Mouse (Mus musculus) limb, embryonic 15.5 days (tissue): Measurements from ENCODE around the gene Hspa8. TPM values are rescaled to one million over a fixed set of nuclear protein-coding genes. Genes with fewer than 3 reads are reported as not detected.
"Not testable (repeated sequence)": the region's sequence is repeated elsewhere in the genome, so short reads cannot be mapped to it uniquely, and the experiment has no call there.

Experiments
- ATAC-seq: fragments of 200-750 bp; cut with Nextera tagmentation; 2 replicates; pipeline ENCODE4 v1.8.0; 2017; ENCODE audit warnings: low read depth, moderate TSS enrichment; ENCODE audit not compliant: insufficient number of reproducible peaks, low FRiP score, low TSS enrichment
- H3K27ac ChIP-seq: fragments of 300-500 bp; sonication (generic); 2 replicates; pipeline ENCODE4 v1.5.1; 2015; ENCODE audit warnings: moderate library complexity, mild to moderate bottlenecking, inconsistent platforms
- H3K27me3 ChIP-seq: fragments of 300-500 bp; sonication (generic); 2 replicates; pipeline ENCODE4 v1.6.1; 2015; ENCODE audit warnings: inconsistent platforms
- H3K36me3 ChIP-seq: fragments of 300-500 bp; sonication (generic); 2 replicates; pipeline ENCODE4 v1.6.1; 2015; ENCODE audit warnings: inconsistent platforms
- H3K4me1 ChIP-seq: fragments of 300-500 bp; sonication (generic); 2 replicates; pipeline ENCODE4 v1.6.1; 2015; ENCODE audit warnings: inconsistent platforms
- H3K4me2 ChIP-seq: fragments of 300-500 bp; sonication (generic); 2 replicates; pipeline ENCODE4 v1.6.1; 2015; ENCODE audit warnings: mild to moderate bottlenecking, inconsistent platforms
- H3K4me3 ChIP-seq: fragments of 300-500 bp; sonication (generic); 2 replicates; pipeline ENCODE4 v1.5.1; 2015; ENCODE audit warnings: mild to moderate bottlenecking, inconsistent platforms
- H3K9ac ChIP-seq: fragments of 300-500 bp; sonication (generic); 2 replicates; pipeline ENCODE4 v1.6.1; 2015; ENCODE audit warnings: inconsistent platforms
- H3K9me3 ChIP-seq: fragments of 300-500 bp; sonication (generic); 2 replicates; pipeline ENCODE4 v1.6.1; 2016; ENCODE audit warnings: inconsistent platforms
- WGBS: fragments of 180-500 bp; shearing (Covaris S2); methylation state at CpG from one replicate; pipeline ENCODE4 v1.1.7; 2015; 5-methylcytosine and 5-hydroxymethylcytosine counted together
- polyA plus RNA-seq: library from polyadenylated mRNA; unstranded; fragments of >200 nt; fragmentation: Nextera tagmentation; extraction: Ambion mirVana; gene quantifications from 2 replicates; pipeline ENCODE4 v1.2.1, GENCODE M21; 2015

Hspa8 gene
- polyA plus RNA-seq, 1 experiment from 2014 or later: 2,248 TPM

GRCm38 (mm10) chr9:40791864-40792633 lies 8.7 kb upstream of the Hspa8 start:
- Histone ChIP-seq H3K4me2 (no peak overlapping the region), H3K4me3 (no peak overlapping the region), H3K9me3 (no peaks in the 10 kb centered on the region), H3K27ac (no peak overlapping the region), H3K36me3 (no peaks in the 10 kb centered on the region), H3K27me3 (no peaks in the 10 kb centered on the region), H3K9ac (no peak overlapping the region), H3K4me1 (no peaks in the 10 kb centered on the region)
- 62% methylated on average over 6 of the region's 6 CpGs for WGBS
- no peak for ATAC-seq

- no peak for ATAC-seq
- Histone ChIP-seq H3K36me3 (no peaks in the 10 kb centered on the region), H3K27ac (no peak overlapping the region), H3K9ac (no peak overlapping the region), H3K4me3 (no peak overlapping the region), H3K27me3 (no peaks in the 10 kb centered on the region), H3K4me1 (peaks cover 5% of the 10 kb centered on the region; the same call in 1 of the 2 replicates), H3K4me2 (no peak overlapping the region), H3K9me3 (no peaks in the 10 kb centered on the region)
- 92% methylated on average over 5 of the region's 5 CpGs for WGBS
Measured at GRCm38 (mm10) chr9:40793581-40793980, 7.2 kb upstream of the Hspa8 start.

GRCm38 (mm10) chr9:40794251-40794650 lies 6.5 kb upstream of the Hspa8 start:
- H3K4me2 ChIP-seq: no peak overlapping the region
- no peaks in the 10 kb centered on the region for H3K27me3 ChIP-seq
- H3K27ac ChIP-seq: no peak overlapping the region
- 33% methylated on average over 5 of the region's 5 CpGs for WGBS
- H3K4me1 ChIP-seq: peaks cover 10% of the 10 kb centered on the region
- H3K9me3 ChIP-seq: no peaks in the 10 kb centered on the region
- no peak for ATAC-seq
- H3K9ac ChIP-seq: no peak overlapping the region
- H3K36me3 ChIP-seq: no peaks in the 10 kb centered on the region
- no peak overlapping the region for H3K4me3 ChIP-seq

- no peak for ATAC-seq
- Histone ChIP-seq H3K4me1 (peaks cover 12% of the 10 kb centered on the region), H3K4me2 (no peak overlapping the region), H3K27me3 (no peaks in the 10 kb centered on the region), H3K4me3 (no peak overlapping the region), H3K27ac (no peak overlapping the region), H3K9me3 (no peaks in the 10 kb centered on the region), H3K36me3 (no peaks in the 10 kb centered on the region), H3K9ac (no peak overlapping the region)
- WGBS: 48% methylated on average over 5 of the region's 5 CpGs
Measured at GRCm38 (mm10) chr9:40794926-40795325, 5.9 kb upstream of the Hspa8 start.

DNA sequence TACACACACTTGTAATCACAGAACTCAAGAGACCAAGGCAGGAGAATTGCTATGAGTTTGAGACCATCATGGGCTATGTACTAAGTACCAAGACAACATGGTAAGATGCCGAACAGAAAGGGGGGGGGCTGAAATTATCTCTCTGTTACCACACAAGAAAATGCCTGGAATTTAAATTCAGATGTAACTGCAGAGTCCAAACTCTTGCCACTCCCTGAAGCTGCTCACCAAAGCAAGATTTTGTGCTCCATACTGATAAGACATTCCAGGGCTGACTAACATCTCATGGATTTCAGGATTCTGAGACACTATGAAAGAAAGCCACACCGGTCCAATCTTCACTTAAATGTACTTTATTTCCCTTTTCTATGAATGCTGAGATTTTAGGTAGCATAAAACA lies 5.2 kb upstream of the Hspa8 start:
- Histone ChIP-seq H3K36me3 (no peaks in the 10 kb centered on the region), H3K4me1 (peaks cover 12% of the 10 kb centered on the region), H3K27me3 (no peaks in the 10 kb centered on the region), H3K27ac (no peak overlapping the region), H3K4me3 (no peak overlapping the region), H3K9ac (no peak overlapping the region), H3K4me2 (no peak overlapping the region), H3K9me3 (no peaks in the 10 kb centered on the region)
- WGBS: 73% methylated on average over 2 of the region's 2 CpGs
- ATAC-seq: no peak

GRCm38 (mm10) chr9:40796054-40796453 lies 4.7 kb upstream of the Hspa8 start:
- Histone ChIP-seq H3K9me3 (no peaks in the 10 kb centered on the region), H3K4me2 (no peak overlapping the region), H3K9ac (no peak overlapping the region), H3K4me1 (peaks cover 12% of the 10 kb centered on the region), H3K27ac (no peak overlapping the region), H3K36me3 (no peaks in the 10 kb centered on the region), H3K4me3 (no peak overlapping the region), H3K27me3 (no peaks in the 10 kb centered on the region)
- WGBS: 65% methylated on average over 4 of the region's 4 CpGs
- ATAC-seq: no peak

- H3K4me1 ChIP-seq: peaks cover 15% of the 10 kb centered on the region
- 70% methylated on average over 9 of the region's 9 CpGs for WGBS
- H3K9ac ChIP-seq: no peak overlapping the region
- no peaks in the 10 kb centered on the region for H3K9me3 ChIP-seq
- ATAC-seq: no peak
- H3K36me3 ChIP-seq: peaks cover 1% of the 10 kb centered on the region; the same call in 1 of the 2 replicates
- no peaks in the 10 kb centered on the region for H3K27me3 ChIP-seq
- H3K27ac ChIP-seq: peak overlapping the region; percentile 98
- no peak overlapping the region for H3K4me2 ChIP-seq
- H3K4me3 ChIP-seq: no peak overlapping the region
Measured at GRCm38 (mm10) chr9:40798247-40798960, 2.4 kb upstream of the Hspa8 start.

DNA sequence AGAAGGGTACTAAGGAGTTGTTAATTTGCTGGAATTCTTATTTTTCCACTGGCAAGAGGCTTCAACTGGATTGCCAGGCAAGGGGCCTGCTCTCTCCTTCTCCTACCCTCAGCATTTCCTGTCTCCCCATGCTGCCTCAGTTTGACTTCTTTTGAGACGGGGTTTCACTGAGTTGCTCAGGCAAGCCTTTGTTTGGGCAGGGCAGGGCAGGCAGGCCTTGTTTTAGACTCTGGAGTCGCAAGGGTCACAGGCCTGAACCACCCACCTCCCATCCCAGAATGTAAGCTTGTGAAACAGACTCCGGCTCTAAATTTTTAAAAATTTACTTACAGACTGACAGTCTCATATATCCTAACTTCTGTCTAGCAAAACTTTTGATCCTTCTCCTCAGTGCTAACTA lies 1.7 kb upstream of the Hspa8 start:
- ATAC-seq: no peak
- Histone ChIP-seq H3K4me2 (no peak overlapping the region), H3K4me3 (no peak overlapping the region), H3K27ac (peak overlapping the region; percentile 98), H3K27me3 (no peaks in the 10 kb centered on the region), H3K4me1 (peaks cover 21% of the 10 kb centered on the region), H3K9me3 (no peaks in the 10 kb centered on the region), H3K9ac (no peak overlapping the region), H3K36me3 (peaks cover 7% of the 10 kb centered on the region; the same call in 1 of the 2 replicates)
- WGBS: 50% methylated on average over 3 of the region's 3 CpGs

GRCm38 (mm10) chr9:40799837-40800501 lies 815 bp upstream of the Hspa8 start:
- H3K27ac ChIP-seq: peak overlapping the region; percentile 98
- H3K4me1 ChIP-seq: peaks cover 25% of the 10 kb centered on the region
- H3K4me2 ChIP-seq: peak overlapping the region; percentile 65
- H3K9me3 ChIP-seq: no peaks in the 10 kb centered on the region
- no peaks in the 10 kb centered on the region for H3K27me3 ChIP-seq
- H3K36me3 ChIP-seq: peaks cover 15% of the 10 kb centered on the region; the same call in 1 of the 2 replicates
- H3K4me3 ChIP-seq: peak overlapping the region; percentile 87
- H3K9ac ChIP-seq: peak overlapping the region; percentile 56
- ATAC-seq: no peak
- WGBS: under 1% methylated on average over 30 of the region's 30 CpGs

- under 1% methylated on average over 28 of the region's 28 CpGs for WGBS
Measured at GRCm38 (mm10) chr9:40801614-40802532, 1.1 kb downstream of the Hspa8 start.

GRCm38 (mm10) chr9:40802533-40802875 lies 1.7 kb downstream of the Hspa8 start:
- WGBS: 4% methylated on average over 8 of the region's 8 CpGs
- Histone ChIP-seq H3K4me2 (peak overlapping the region; percentile 55), H3K4me1 (peaks cover 50% of the 10 kb centered on the region)

More at GRCm38 (mm10) chr9:40801614-40802532, 1.1 kb downstream of the Hspa8 start:
- peak overlapping the region; percentile 87 for H3K4me3 ChIP-seq
- H3K36me3 ChIP-seq: peaks cover 34% of the 10 kb centered on the region
- H3K9ac ChIP-seq: peak overlapping the region; percentile 86
- peaks cover 44% of the 10 kb centered on the region for H3K4me1 ChIP-seq
- not testable (repeated sequence) for ATAC-seq, H3K9me3 ChIP-seq, H3K27me3 ChIP-seq
- peak overlapping the region; percentile 91 for H3K27ac ChIP-seq
- peak overlapping the region; percentile 55 for H3K4me2 ChIP-seq

More at GRCm38 (mm10) chr9:40802533-40802875, 1.7 kb downstream of the Hspa8 start:
- H3K27ac ChIP-seq, H3K9ac ChIP-seq, H3K27me3 ChIP-seq, H3K9me3 ChIP-seq, ATAC-seq: not testable (repeated sequence)
- Histone ChIP-seq H3K36me3 (peaks cover 34% of the 10 kb centered on the region), H3K4me3 (peak overlapping the region; percentile 87)
